In genomic region chr12:108940255-108940654, GRCm38 (mm10) we compare ENCODE assay signal across 21 mouse cellular contexts. TPM values are rescaled to one million over a fixed set of nuclear protein-coding genes. Genes with fewer than 3 reads are reported as not detected.
A peak's percentile ranks its signal among the peaks of the same experiment; 100 is the strongest.
DNase-seq lines count a peak whose midpoint lies in the region; ATAC-seq and TF ChIP-seq lines count a peak whose summit lies in the region.
"Had no signal": no experiment of that assay in that cellular context is flagged by ENCODE, and none has a peak within 500 bp of the region (broad histone marks: within the 10 kb centered on the region; RNA-seq: fewer than 3 reads in every experiment).

No protein-coding gene starts in this region.

- H3K27ac ChIP-seq in midbrain, embryonic 11.5 days (ENCODE audit: low read depth, low read length) = no peak overlapping the region
- H3K27ac ChIP-seq in midbrain, embryonic 13.5 days = no peak overlapping the region
- no peak overlapping the region for H3K27ac ChIP-seq in bone marrow, adult 2 months (ENCODE audit: control insufficient read depth, insufficient read depth, low read depth, low read length, poor library complexity)
- H3K27ac ChIP-seq: forebrain, embryonic 10.5 days; gastrocnemius, adult 2 months; hindbrain, embryonic 15.5 days had no signal

- no peaks in the 10 kb centered on the region for H3K36me3 ChIP-seq in midbrain, embryonic 11.5 days (ENCODE audit: control insufficient read depth, insufficient read depth, low read length)
- no peaks in the 10 kb centered on the region for H3K36me3 ChIP-seq in midbrain, embryonic 13.5 days
- H3K36me3 ChIP-seq: forebrain, embryonic 10.5 days; hindbrain, embryonic 12.5 days; hindbrain, embryonic 15.5 days had no signal

- peak; percentile 53 for DNase-seq in midbrain, embryonic 11.5 days (ENCODE audit: low spot score, missing footprints)
- DNase-seq in thymus, postnatal 25 days = peak; percentile 30
- DNase-seq in urinary bladder, adult 18-20 months (ENCODE audit: low spot score in 2 of 2) = no peak
- DNase-seq: adrenal gland, adult 8-10 months; adrenal gland, postnatal 25 days; cerebellum, adult 18-20 months; cerebellum, adult 9-10 months; cerebellum, postnatal 14 days; gastrocnemius, adult 2 months; gastrocnemius, postnatal 14 days; heart, adult 11 months had no signal

- no peaks in the 10 kb centered on the region for H3K9me3 ChIP-seq in midbrain, embryonic 11.5 days (ENCODE audit: control insufficient read depth, low read length)
- H3K9me3 ChIP-seq in midbrain, embryonic 13.5 days = no peaks in the 10 kb centered on the region
- H3K9me3 ChIP-seq: forebrain, embryonic 10.5 days; forebrain, embryonic 13.5 days; hindbrain, embryonic 12.5 days; hindbrain, embryonic 15.5 days had no signal

- no peak for TF ChIP-seq POLR2A in bone marrow, adult 2 months (IDR thresholded peaks at IDR 0.05; ENCODE audit: borderline replicate concordance, control insufficient read depth, low read depth, low read length)

- ATAC-seq in midbrain, embryonic 11.5 days (ENCODE audit: low FRiP score) = no peak
- no peak for ATAC-seq in midbrain, embryonic 13.5 days
- no peak for ATAC-seq in CD4-positive, CD25-positive, alpha-beta regulatory T cell, adult 4 months
- ATAC-seq: activated CD4-positive, CD25-positive, alpha-beta regulatory T cell, adult 4 months; forebrain, embryonic 13.5 days; forebrain, embryonic 16.5 days had no signal

- no peaks in the 10 kb centered on the region for H3K27me3 ChIP-seq in midbrain, embryonic 11.5 days (ENCODE audit: control insufficient read depth, insufficient read depth, low read length)
- H3K27me3 ChIP-seq in midbrain, embryonic 13.5 days = no peaks in the 10 kb centered on the region
- H3K27me3 ChIP-seq: forebrain, embryonic 13.5 days; hindbrain, embryonic 12.5 days; hindbrain, embryonic 15.5 days had no signal

- peak; percentile 25 for TF ChIP-seq CTCF in bone marrow, adult 2 months (IDR thresholded peaks at IDR 0.05; ENCODE audit: control insufficient read depth, insufficient read depth, low read length)

- H3K9ac ChIP-seq in midbrain, embryonic 11.5 days (ENCODE audit: low read length) = no peak overlapping the region
- H3K9ac ChIP-seq in midbrain, embryonic 13.5 days (replicated peaks) = no peak overlapping the region
- H3K9ac ChIP-seq: forebrain, embryonic 13.5 days; hindbrain, embryonic 12.5 days; hindbrain, embryonic 15.5 days had no signal

- WGBS in midbrain, embryonic 11.5 days = 50% methylated on average over 1 of the region's 1 CpGs
- WGBS in midbrain, embryonic 13.5 days = 27% methylated on average over 1 of the region's 1 CpGs
- WGBS in bone marrow, adult 2 months = 23% methylated on average over 1 of the region's 1 CpGs

- H3K4me1 ChIP-seq in midbrain, embryonic 11.5 days (ENCODE audit: control insufficient read depth, insufficient read depth, low read length) = peaks cover 2% of the 10 kb centered on the region; the same call in 1 of the 2 replicates
- peaks cover 31% of the 10 kb centered on the region for H3K4me1 ChIP-seq in midbrain, embryonic 13.5 days (replicated peaks)
- peaks cover 3% of the 10 kb centered on the region for H3K4me1 ChIP-seq in bone marrow, adult 2 months (ENCODE audit: control insufficient read depth, insufficient read depth, low read length)
- H3K4me1 ChIP-seq: forebrain, embryonic 10.5 days had no signal

- H3K4me2 ChIP-seq in midbrain, embryonic 11.5 days = no peak overlapping the region
- no peak overlapping the region for H3K4me2 ChIP-seq in midbrain, embryonic 13.5 days (replicated peaks)
- H3K4me2 ChIP-seq: forebrain, embryonic 13.5 days; heart, embryonic 11.5 days; hindbrain, embryonic 12.5 days; hindbrain, embryonic 15.5 days had no signal

- no peak overlapping the region for H3K4me3 ChIP-seq in midbrain, embryonic 11.5 days (ENCODE audit: low read depth, low read length)
- H3K4me3 ChIP-seq in midbrain, embryonic 13.5 days (replicated peaks) = no peak overlapping the region
- H3K4me3 ChIP-seq in bone marrow, adult 2 months (replicated peaks; ENCODE audit: control insufficient read depth, low read depth, low read length) = no peak overlapping the region
- H3K4me3 ChIP-seq: forebrain, embryonic 10.5 days; forebrain, embryonic 13.5 days; gastrocnemius, adult 2 months; hindbrain, embryonic 12.5 days; hindbrain, embryonic 15.5 days had no signal

RNA-seq across cellular contexts. Expression of gene Wars, which starts 46.3 kb away (rescaled TPM):
- 128 TPM in 2 replicates for polyA plus RNA-seq in midbrain, embryonic 11.5 days (2014; fragmentation: Nextera tagmentation; extraction: Ambion mirVana)
- 107 and 108 TPM in 2 replicates for polyA plus RNA-seq in midbrain, embryonic 13.5 days (2015; fragmentation: Nextera tagmentation; extraction: Ambion mirVana)
- polyA plus RNA-seq in bone marrow, adult 2 months (2011; ENCODE audit: insufficient read depth, insufficient read length, low replicate concordance, missing spikeins) = 7.9 and 14.6 TPM in 2 replicates
- 10 to 100 TPM; 52.8 to 85.9 TPM for polyA plus RNA-seq in CD4-positive, CD25-positive, alpha-beta regulatory T cell, adult 4 months (2017; shearing (Covaris generic))

RNA-seq across cellular contexts. Expression of gene Wdr25, which starts 46.8 kb away (rescaled TPM):
- 4.7 and 5.0 TPM in 2 replicates for polyA plus RNA-seq in midbrain, embryonic 11.5 days (2014; fragmentation: Nextera tagmentation; extraction: Ambion mirVana)
- 6.2 and 9.1 TPM in 2 replicates for polyA plus RNA-seq in midbrain, embryonic 13.5 days (2015; fragmentation: Nextera tagmentation; extraction: Ambion mirVana)
- polyA plus RNA-seq in bone marrow, adult 2 months (2011; ENCODE audit: insufficient read depth, insufficient read length, low replicate concordance, missing spikeins) = 3.5 and 3.7 TPM in 2 replicates
- 10 to 100 TPM in 1 of 2 experiments, 1 to 10 TPM in 1; 5.7 to 19.2 TPM for polyA plus RNA-seq in CD4-positive, CD25-positive, alpha-beta regulatory T cell, adult 4 months (2017; shearing (Covaris generic))

Comparison
In these comparisons a context has a peak if more than half of its experiments do, and no peak if none do; other contexts are left out.
1. DNase-seq: peak in midbrain, embryonic 11.5 days (single experiment) and thymus, postnatal 25 days (single experiment); none in urinary bladder, adult 18-20 months (0 of 2).